In genomic region chr12:104865166-104865535, GRCm38 (mm10) we compare ENCODE assay signal across 8 mouse cellular contexts. TPM values are rescaled to one million over a fixed set of nuclear protein-coding genes. Genes with fewer than 3 reads are reported as not detected.
DNase-seq lines count a peak whose midpoint lies in the region; ATAC-seq lines count a peak whose summit lies in the region.

No protein-coding gene starts in this region.

- H3K9ac ChIP-seq in hindbrain, embryonic 14.5 days: peak overlapping the region; percentile 93
- H3K9ac ChIP-seq in midbrain, embryonic 16.5 days (ENCODE audit: low read depth, low read length): peak overlapping the region; percentile 88

- no peak overlapping the region for H3K27ac ChIP-seq in brown adipose tissue, adult 24 weeks (replicated peaks; ENCODE audit: low read depth, low read length)
- no peak overlapping the region for H3K27ac ChIP-seq in hindbrain, embryonic 14.5 days
- H3K27ac ChIP-seq in midbrain, embryonic 16.5 days (ENCODE audit: low read length): peak overlapping the region; percentile 47

- 0% methylated on average over 6 of the region's 10 CpGs for WGBS in hindbrain, embryonic 14.5 days
- 0% methylated on average over 6 of the region's 10 CpGs for WGBS in midbrain, embryonic 16.5 days

- H3K4me3 ChIP-seq in brown adipose tissue, adult 24 weeks (ENCODE audit: insufficient read depth, low read depth, low read length): peak overlapping the region; percentile 36
- peak overlapping the region; percentile 74 for H3K4me3 ChIP-seq in hindbrain, embryonic 14.5 days (replicated peaks; ENCODE audit: low read length)
- peak overlapping the region; percentile 74 for H3K4me3 ChIP-seq in midbrain, embryonic 16.5 days (ENCODE audit: low read depth, low read length)

- peak; percentile 73 for ATAC-seq in hindbrain, embryonic 14.5 days (ENCODE audit: low FRiP score)
- ATAC-seq in midbrain, embryonic 16.5 days: peak; percentile 56
- no peak for ATAC-seq in cerebellum, adult (ENCODE audit: insufficient number of reproducible peaks, low FRiP score, low TSS enrichment)

- H3K27me3 ChIP-seq in hindbrain, embryonic 14.5 days (ENCODE audit: control insufficient read depth, insufficient read depth, low read length): no peaks in the 10 kb centered on the region
- no peaks in the 10 kb centered on the region for H3K27me3 ChIP-seq in midbrain, embryonic 16.5 days (ENCODE audit: control insufficient read depth, insufficient read depth, low read depth, low read length)

- peak overlapping the region; percentile 83 for H3K4me2 ChIP-seq in hindbrain, embryonic 14.5 days (replicated peaks)
- peak overlapping the region; percentile 85 for H3K4me2 ChIP-seq in midbrain, embryonic 16.5 days (ENCODE audit: low read length)

- peak; percentile 40 for DNase-seq in kidney, adult 11 months
- no peak for DNase-seq in kidney, adult 9 months
- peak; percentile 26 for DNase-seq in hindbrain, embryonic 14.5 days (ENCODE audit: low spot score)
- no peak for DNase-seq in T-cell, adult 2 months (ENCODE audit: low spot score)
- no peak for DNase-seq in left cerebral cortex, postnatal 36 days (ENCODE audit: low spot score in 2 of 2)

- H3K36me3 ChIP-seq in hindbrain, embryonic 14.5 days (replicated peaks; ENCODE audit: control insufficient read depth, insufficient read depth): no peaks in the 10 kb centered on the region
- H3K36me3 ChIP-seq in midbrain, embryonic 16.5 days (ENCODE audit: control insufficient read depth, insufficient read depth, low read length): no peaks in the 10 kb centered on the region

- intact Hi-C loops in left cerebral cortex, postnatal 36 days (cut with DNase I): no loop called here

- H3K9me3 ChIP-seq in hindbrain, embryonic 14.5 days (ENCODE audit: control insufficient read depth, low read length): no peaks in the 10 kb centered on the region
- H3K9me3 ChIP-seq in midbrain, embryonic 16.5 days (replicated peaks; ENCODE audit: control insufficient read depth, low read length, poor library complexity, severe bottlenecking): 0 out of 2 replicates have a peak, but pooled peaks cover 2% of the 10 kb centered on the region

- H3K4me1 ChIP-seq in brown adipose tissue, adult 24 weeks (ENCODE audit: control insufficient read depth, insufficient read depth, insufficient read length, low read length): no peaks in the 10 kb centered on the region
- H3K4me1 ChIP-seq in hindbrain, embryonic 14.5 days (replicated peaks; ENCODE audit: control insufficient read depth, insufficient read depth, low read length): peaks cover 3% of the 10 kb centered on the region; the same call in 1 of the 2 replicates
- peaks cover 11% of the 10 kb centered on the region for H3K4me1 ChIP-seq in midbrain, embryonic 16.5 days (ENCODE audit: control insufficient read depth, insufficient read depth, low read length)

RNA-seq across cellular contexts. Expression of gene Clmn, which starts 0.3 kb away (rescaled TPM):
- 6.6 and 8.2 TPM in 2 replicates for polyA plus RNA-seq in brown adipose tissue, adult 24 weeks (2012; ENCODE audit: insufficient read depth, insufficient read length, missing spikeins)
- 1.0 and 1.7 TPM in 2 replicates for polyA plus RNA-seq in hindbrain, embryonic 14.5 days (2014; fragmentation: Nextera tagmentation; extraction: Ambion mirVana)
- polyA plus RNA-seq in midbrain, embryonic 16.5 days (2015; fragmentation: Nextera tagmentation; extraction: Ambion mirVana): 0.97 and 1.7 TPM in 2 replicates
- total RNA-seq in left cerebral cortex, postnatal 36 days (2021): 10 to 100 TPM; 45.7 to 53.7 TPM

Comparison
In these comparisons a context has a peak if more than half of its experiments do, and no peak if none do; other contexts are left out.
1. DNase-seq: peak in kidney, adult 11 months (single experiment) and hindbrain, embryonic 14.5 days (single experiment); none in kidney, adult 9 months (single experiment), T-cell, adult 2 months (single experiment) and left cerebral cortex, postnatal 36 days (0 of 2).
2. Peak in every context shown above with its lines, with median percentiles within 50 percentile points of each other: H3K4me3 ChIP-seq.